ENCODE assay signal across 26 mouse cellular contexts in genomic region chr10:67031186-67031585, GRCm38 (mm10).
"Had no signal": no experiment of that assay in that cellular context is flagged by ENCODE, and none has a peak within 500 bp of the region (broad histone marks: within the 10 kb centered on the region; RNA-seq: fewer than 3 reads in every experiment).

No protein-coding gene starts in this region.

- H3K9me3 ChIP-seq: heart, embryonic 10.5 days; hindbrain, embryonic 13.5 days; hindbrain, embryonic 15.5 days; kidney, embryonic 15.5 days; limb, embryonic 10.5 days; limb, embryonic 12.5 days; liver, embryonic 13.5 days had no signal

- H3K4me3 ChIP-seq: gastrocnemius, adult 2 months; heart, embryonic 10.5 days; heart, embryonic 12.5 days; hindbrain, embryonic 13.5 days; hindbrain, embryonic 15.5 days; kidney, embryonic 15.5 days; layer of hippocampus, adult 2 months; left cerebral cortex, adult 2 months; limb, embryonic 10.5 days; limb, embryonic 12.5 days; liver, embryonic 13.5 days had no signal

- H3K36me3 ChIP-seq: hindbrain, embryonic 15.5 days; liver, embryonic 13.5 days had no signal

- H3K27ac ChIP-seq: gastrocnemius, adult 2 months; heart, embryonic 10.5 days; hindbrain, embryonic 13.5 days; hindbrain, embryonic 15.5 days; hindbrain, postnatal 0 days; kidney, embryonic 15.5 days; kidney, postnatal 0 days; layer of hippocampus, adult 2 months; left cerebral cortex, adult 2 months; limb, embryonic 10.5 days; limb, embryonic 12.5 days; liver, embryonic 13.5 days had no signal

- H3K9ac ChIP-seq: heart, embryonic 12.5 days; hindbrain, embryonic 13.5 days; hindbrain, embryonic 15.5 days; kidney, embryonic 15.5 days; limb, embryonic 12.5 days; liver, embryonic 13.5 days had no signal

- ATAC-seq: hindbrain, postnatal 0 days; intestine, embryonic 16.5 days had no signal

- DNase-seq: gastrocnemius, adult 2 months; gastrocnemius, postnatal 10 days; gastrocnemius, postnatal 25 days; heart, adult 18-20 months; heart, postnatal 14 days; heart, postnatal 36 days; kidney, adult 11 months; kidney, adult 2 months; kidney, adult 9 months; kidney, postnatal 25 days; kidney, postnatal 4 days; liver; liver, embryonic 13.5 days had no signal

- H3K4me2 ChIP-seq: heart, embryonic 12.5 days; hindbrain, embryonic 13.5 days; hindbrain, embryonic 15.5 days; kidney, embryonic 15.5 days; limb, embryonic 12.5 days; liver, embryonic 11.5 days; liver, embryonic 13.5 days had no signal

- H3K27me3 ChIP-seq: heart, embryonic 12.5 days; hindbrain, embryonic 13.5 days; hindbrain, embryonic 15.5 days; kidney, embryonic 15.5 days; limb, embryonic 12.5 days; liver, embryonic 13.5 days had no signal
